8 mouse cellular contexts compared by ENCODE assay signal in genomic region chr5:37337696-37338095, GRCm38 (mm10). TPM values are rescaled to one million over a fixed set of nuclear protein-coding genes. Genes with fewer than 3 reads are reported as not detected.
DNase-seq lines count a peak whose midpoint lies in the region; ATAC-seq and TF ChIP-seq lines count a peak whose summit lies in the region.

No protein-coding gene starts in this region.

- peak overlapping the region in 1 of 2 experiments; percentile 25; a peak in 2 of 4 replicates for H3K27ac ChIP-seq in heart, embryonic 14.5 days (replicated peaks in 1 of 2; ENCODE audit: control insufficient read depth in 1 of 2, insufficient read depth in 1 of 2, low read depth in 2 of 2, low read length in 2 of 2)
- H3K27ac ChIP-seq in forebrain, embryonic 10.5 days = peak overlapping the region; percentile 92
- no peak overlapping the region for H3K27ac ChIP-seq in intestine, postnatal 0 days (ENCODE audit: low read depth, low read length)

- peak overlapping the region in 1 of 2 experiments; percentile 54; a peak in 2 of 4 replicates for H3K4me3 ChIP-seq in heart, embryonic 14.5 days (ENCODE audit: control insufficient read depth in 1 of 2, insufficient read depth in 1 of 2, low read depth in 1 of 2, low read length in 2 of 2)
- H3K4me3 ChIP-seq in forebrain, embryonic 10.5 days = peak overlapping the region; percentile 78
- H3K4me3 ChIP-seq in intestine, postnatal 0 days (ENCODE audit: low read depth, low read length) = peak overlapping the region; percentile 59

- H3K4me1 ChIP-seq in heart, embryonic 14.5 days (ENCODE audit: control insufficient read depth in 2 of 2, insufficient read depth in 2 of 2, low read length in 2 of 2) = peaks cover 16 to 24% of the 10 kb centered on the region in 2 experiments
- peaks cover 66% of the 10 kb centered on the region for H3K4me1 ChIP-seq in forebrain, embryonic 10.5 days
- H3K4me1 ChIP-seq in intestine, postnatal 0 days (replicated peaks; ENCODE audit: control insufficient read depth, insufficient read depth, low read length) = no peaks in the 10 kb centered on the region

- H3K27me3 ChIP-seq in heart, embryonic 14.5 days (ENCODE audit: control insufficient read depth, insufficient read depth, low read length) = peaks cover 9% of the 10 kb centered on the region; the same call in 1 of the 2 replicates
- H3K27me3 ChIP-seq in forebrain, embryonic 10.5 days (ENCODE audit: poor library complexity, severe bottlenecking) = peaks cover 8% of the 10 kb centered on the region
- H3K27me3 ChIP-seq in intestine, postnatal 0 days (replicated peaks; ENCODE audit: control insufficient read depth, insufficient read depth, low read length) = peaks cover 14% of the 10 kb centered on the region; the same call in 1 of the 2 replicates

- H3K9ac ChIP-seq in heart, embryonic 14.5 days (ENCODE audit: low read length) = peak overlapping the region; percentile 72
- H3K9ac ChIP-seq in intestine, postnatal 0 days (ENCODE audit: low read depth, low read length) = no peak overlapping the region

- WGBS in heart, embryonic 14.5 days = 33% methylated on average over 3 of the region's 3 CpGs
- WGBS in forebrain, embryonic 10.5 days = 61% methylated on average over 3 of the region's 3 CpGs
- WGBS in intestine, postnatal 0 days = 69% methylated on average over 3 of the region's 3 CpGs

- H3K36me3 ChIP-seq in heart, embryonic 14.5 days (ENCODE audit: control insufficient read depth, insufficient read depth, low read length) = no peaks in the 10 kb centered on the region
- peaks cover 30% of the 10 kb centered on the region for H3K36me3 ChIP-seq in forebrain, embryonic 10.5 days (replicated peaks)
- H3K36me3 ChIP-seq in intestine, postnatal 0 days (ENCODE audit: control insufficient read depth, insufficient read depth) = no peaks in the 10 kb centered on the region

- no peak for ATAC-seq in heart, embryonic 14.5 days (ENCODE audit: insufficient number of reproducible peaks, insufficient read depth, low FRiP score, low read depth)
- ATAC-seq in intestine, postnatal 0 days = no peak

- H3K9me3 ChIP-seq in heart, embryonic 14.5 days (ENCODE audit: control insufficient read depth, low read length) = no peaks in the 10 kb centered on the region
- H3K9me3 ChIP-seq in forebrain, embryonic 10.5 days = no peaks in the 10 kb centered on the region
- no peaks in the 10 kb centered on the region for H3K9me3 ChIP-seq in intestine, postnatal 0 days (ENCODE audit: control insufficient read depth)

- no peak for DNase-seq in heart, postnatal 4 days
- DNase-seq in forebrain, embryonic 10.5 days (ENCODE audit: extremely low spot score, low spot score) = no peak
- DNase-seq in neural tube, embryonic 10.5 days (ENCODE audit: extremely low spot score, low spot score) = peak; percentile 23
- no peak for DNase-seq in right cerebral cortex, adult 2 months (ENCODE audit: low spot score in 2 of 2)
- no peak for DNase-seq in gastrocnemius, adult 8-10 months (ENCODE audit: low spot score in 2 of 2)
- DNase-seq in frontal cortex, postnatal 14 days (ENCODE audit: low spot score in 2 of 2) = no peak

- TF ChIP-seq CTCF in intestine, postnatal 0 days (IDR thresholded peaks at IDR 0.05; ENCODE audit: low read depth) = no peak

- peak overlapping the region; percentile 75 for H3K4me2 ChIP-seq in heart, embryonic 14.5 days (ENCODE audit: low read length)
- H3K4me2 ChIP-seq in intestine, postnatal 0 days (replicated peaks; ENCODE audit: low read depth) = peak overlapping the region; percentile 80

RNA-seq across cellular contexts. Expression of gene Evc2, which starts 0.6 kb away (rescaled TPM):
- 6.6 and 6.7 TPM in 2 replicates for polyA plus RNA-seq in heart, embryonic 14.5 days (2014; fragmentation: Nextera tagmentation; extraction: Ambion mirVana)
- 1 to 10 TPM; 6.5 to 8.1 TPM for total RNA-seq in heart, postnatal 4 days (2021)
- polyA plus RNA-seq in forebrain, embryonic 10.5 days (2016; fragmentation: Nextera tagmentation; extraction: Ambion mirVana) = 20.1 and 22.3 TPM in 2 replicates
- polyA plus RNA-seq in intestine, postnatal 0 days (2015; fragmentation: Nextera tagmentation; extraction: Ambion mirVana) = 1.8 and 2.1 TPM in 2 replicates
- 1 to 10 TPM; 7.3 to 8.5 (median 7.8) TPM for total RNA-seq in gastrocnemius, adult 8-10 months (2022)

RNA-seq across cellular contexts. Expression of gene Evc, which starts 1.0 kb away (rescaled TPM):
- polyA plus RNA-seq in heart, embryonic 14.5 days (2014; fragmentation: Nextera tagmentation; extraction: Ambion mirVana) = 2.9 and 3.7 TPM in 2 replicates
- total RNA-seq in heart, postnatal 4 days (2021) = 1 to 10 TPM; 7.0 to 7.4 TPM
- polyA plus RNA-seq in forebrain, embryonic 10.5 days (2016; fragmentation: Nextera tagmentation; extraction: Ambion mirVana) = 28.8 and 31.5 TPM in 2 replicates
- 1.7 and 2.2 TPM in 2 replicates for polyA plus RNA-seq in intestine, postnatal 0 days (2015; fragmentation: Nextera tagmentation; extraction: Ambion mirVana)
- total RNA-seq in gastrocnemius, adult 8-10 months (2022) = 10 to 100 TPM; 19.5 to 21.9 (median 21.1) TPM
